Mouse (Mus musculus): ENCODE measurements around the gene Gdpd3. TPM values are rescaled to one million over a fixed set of nuclear protein-coding genes. Genes with fewer than 3 reads are reported as not detected.

Gdpd3 gene
- polyA plus RNA-seq, 1 experiment from 2014 or later, result 1.00 TPM

GRCm38 (mm10) chr7:126758539-126758938, 7.6 kb upstream of the Gdpd3 start:
- no peaks in the 10 kb centered on the region for H3K9me3 ChIP-seq (replicated peaks; ENCODE audit: control insufficient read depth, low read length)
- WGBS, result 73% methylated on average over 7 of the region's 7 CpGs

GRCm38 (mm10) chr7:126759050-126759671, 7.0 kb upstream of the Gdpd3 start, which contains the start of gene Mapk3:
Mapk3 (plus strand) TSS chr7:126759601.
- ATAC-seq (replicated peaks; ENCODE audit: extremely low read depth, insufficient read depth, low FRiP score), result peak; percentile 65
- peak within 1 kb of the TSS; percentile 79 for H3K4me3 ChIP-seq (ENCODE audit: low read length)
- no peaks in the 10 kb centered on the region for H3K9me3 ChIP-seq (replicated peaks; ENCODE audit: control insufficient read depth, low read length)
- WGBS, result 0% methylated on average over 24 of the region's 38 CpGs
- H3K9ac ChIP-seq (ENCODE audit: low read length), result peak within 1 kb of the TSS; percentile 92
- peak within 1 kb of the TSS; percentile 93 for H3K4me2 ChIP-seq (ENCODE audit: low read depth, low read length)
- no peaks in the 10 kb centered on the region for H3K27me3 ChIP-seq (ENCODE audit: control insufficient read depth, insufficient read depth, low read length)
- H3K36me3 ChIP-seq (ENCODE audit: control insufficient read depth, insufficient read depth), result peaks cover 7% of the 10 kb centered on the region; the same call in 1 of the 2 replicates
- peaks cover 30% of the 10 kb centered on the region for H3K4me1 ChIP-seq (ENCODE audit: control insufficient read depth, insufficient read depth, low read length)
- peak within 1 kb of the TSS; percentile 93 for H3K27ac ChIP-seq (ENCODE audit: low read length)

More at GRCm38 (mm10) chr7:126758539-126758938, 7.6 kb upstream of the Gdpd3 start:
- no peak overlapping the region for H3K4me2 ChIP-seq (ENCODE audit: low read depth, low read length)
- no peak overlapping the region for H3K9ac ChIP-seq (ENCODE audit: low read length)
- H3K4me1 ChIP-seq (ENCODE audit: control insufficient read depth, insufficient read depth, low read length), result peaks cover 30% of the 10 kb centered on the region
- no peaks in the 10 kb centered on the region for H3K27me3 ChIP-seq (ENCODE audit: control insufficient read depth, insufficient read depth, low read length)
- H3K27ac ChIP-seq (ENCODE audit: low read length), result no peak overlapping the region
- ATAC-seq (replicated peaks; ENCODE audit: extremely low read depth, insufficient read depth, low FRiP score), result no peak
- no peak overlapping the region for H3K4me3 ChIP-seq (ENCODE audit: low read length)
- peaks cover 5% of the 10 kb centered on the region; the same call in 1 of the 2 replicates for H3K36me3 ChIP-seq (ENCODE audit: control insufficient read depth, insufficient read depth)

GRCm38 (mm10) chr7:126759672-126760390, 6.3 kb upstream of the Gdpd3 start:
- H3K4me2 ChIP-seq (ENCODE audit: low read depth, low read length), result peak overlapping the region; percentile 93
- peak; percentile 23 for ATAC-seq (replicated peaks; ENCODE audit: extremely low read depth, insufficient read depth, low FRiP score)
- peaks cover 10% of the 10 kb centered on the region for H3K36me3 ChIP-seq (ENCODE audit: control insufficient read depth, insufficient read depth)
- peak overlapping the region; percentile 93 for H3K27ac ChIP-seq (ENCODE audit: low read length)
- peak overlapping the region; percentile 79 for H3K4me3 ChIP-seq (ENCODE audit: low read length)
- H3K9ac ChIP-seq (ENCODE audit: low read length), result peak overlapping the region; percentile 92
- H3K4me1 ChIP-seq (ENCODE audit: control insufficient read depth, insufficient read depth, low read length), result peaks cover 30% of the 10 kb centered on the region
- H3K27me3 ChIP-seq (ENCODE audit: control insufficient read depth, insufficient read depth, low read length), result no peaks in the 10 kb centered on the region
- WGBS, result 1% methylated on average over 21 of the region's 24 CpGs
- H3K9me3 ChIP-seq (replicated peaks; ENCODE audit: control insufficient read depth, low read length), result no peaks in the 10 kb centered on the region

- WGBS, result 27% methylated on average over 3 of the region's 3 CpGs
Measured at GRCm38 (mm10) chr7:126760391-126760802, 5.7 kb upstream of the Gdpd3 start.

GRCm38 (mm10) chr7:126760956-126761355, 5.2 kb upstream of the Gdpd3 start:
- H3K9me3 ChIP-seq (replicated peaks; ENCODE audit: control insufficient read depth, low read length), result no peaks in the 10 kb centered on the region
- no peak for ATAC-seq (replicated peaks; ENCODE audit: extremely low read depth, insufficient read depth, low FRiP score)
- peak overlapping the region; percentile 79 for H3K4me3 ChIP-seq (ENCODE audit: low read length)
- WGBS, result 52% methylated on average over 4 of the region's 4 CpGs
- peak overlapping the region; percentile 93 for H3K27ac ChIP-seq (ENCODE audit: low read length)
- H3K4me2 ChIP-seq (ENCODE audit: low read depth, low read length), result peak overlapping the region; percentile 93
- peak overlapping the region; percentile 92; the same call in 1 of the 2 replicates for H3K9ac ChIP-seq (ENCODE audit: low read length)
- peaks cover 14% of the 10 kb centered on the region for H3K36me3 ChIP-seq (ENCODE audit: control insufficient read depth, insufficient read depth)
- peaks cover 30% of the 10 kb centered on the region for H3K4me1 ChIP-seq (ENCODE audit: control insufficient read depth, insufficient read depth, low read length)
- no peaks in the 10 kb centered on the region for H3K27me3 ChIP-seq (ENCODE audit: control insufficient read depth, insufficient read depth, low read length)

More at GRCm38 (mm10) chr7:126760391-126760802, 5.7 kb upstream of the Gdpd3 start:
- Histone ChIP-seq H3K27me3 (ENCODE audit: control insufficient read depth, insufficient read depth, low read length) (no peaks in the 10 kb centered on the region), H3K9me3 (replicated peaks; ENCODE audit: control insufficient read depth, low read length) (no peaks in the 10 kb centered on the region), H3K4me3 (ENCODE audit: low read length) (peak overlapping the region; percentile 79), H3K36me3 (ENCODE audit: control insufficient read depth, insufficient read depth) (peaks cover 14% of the 10 kb centered on the region), H3K4me1 (ENCODE audit: control insufficient read depth, insufficient read depth, low read length) (peaks cover 30% of the 10 kb centered on the region), H3K27ac (ENCODE audit: low read length) (peak overlapping the region; percentile 93), H3K4me2 (ENCODE audit: low read depth, low read length) (peak overlapping the region; percentile 93), H3K9ac (ENCODE audit: low read length) (peak overlapping the region; percentile 92)
- ATAC-seq (replicated peaks; ENCODE audit: extremely low read depth, insufficient read depth, low FRiP score), result peak; percentile 63

GRCm38 (mm10) chr7:126761529-126762067, 4.5 kb upstream of the Gdpd3 start:
- peak overlapping the region; percentile 10; the same call in 1 of the 2 replicates for H3K9ac ChIP-seq (ENCODE audit: low read length)
- peak overlapping the region; percentile 79; the same call in 1 of the 2 replicates for H3K4me3 ChIP-seq (ENCODE audit: low read length)
- peaks cover 30% of the 10 kb centered on the region for H3K4me1 ChIP-seq (ENCODE audit: control insufficient read depth, insufficient read depth, low read length)
- H3K9me3 ChIP-seq (replicated peaks; ENCODE audit: control insufficient read depth, low read length), result no peaks in the 10 kb centered on the region
- 58% methylated on average over 6 of the region's 6 CpGs for WGBS
- no peaks in the 10 kb centered on the region for H3K27me3 ChIP-seq (ENCODE audit: control insufficient read depth, insufficient read depth, low read length)
- peak overlapping the region; percentile 93 for H3K4me2 ChIP-seq (ENCODE audit: low read depth, low read length)
- H3K27ac ChIP-seq (ENCODE audit: low read length), result peak overlapping the region; percentile 93
- H3K36me3 ChIP-seq (ENCODE audit: control insufficient read depth, insufficient read depth), result peaks cover 16% of the 10 kb centered on the region
- no peak for ATAC-seq (replicated peaks; ENCODE audit: extremely low read depth, insufficient read depth, low FRiP score)

GRCm38 (mm10) chr7:126762471-126763008, 3.6 kb upstream of the Gdpd3 start:
- Histone ChIP-seq H3K9me3 (replicated peaks; ENCODE audit: control insufficient read depth, low read length) (no peaks in the 10 kb centered on the region), H3K4me1 (ENCODE audit: control insufficient read depth, insufficient read depth, low read length) (peaks cover 30% of the 10 kb centered on the region), H3K4me3 (ENCODE audit: low read length) (no peak overlapping the region), H3K27ac (ENCODE audit: low read length) (peak overlapping the region; percentile 4; the same call in 1 of the 2 replicates), H3K36me3 (ENCODE audit: control insufficient read depth, insufficient read depth) (peaks cover 19% of the 10 kb centered on the region), H3K4me2 (ENCODE audit: low read depth, low read length) (peak overlapping the region; percentile 17; the same call in 1 of the 2 replicates), H3K9ac (ENCODE audit: low read length) (peak overlapping the region; percentile 11; the same call in 1 of the 2 replicates), H3K27me3 (ENCODE audit: control insufficient read depth, insufficient read depth, low read length) (no peaks in the 10 kb centered on the region)
- no peak for ATAC-seq (replicated peaks; ENCODE audit: extremely low read depth, insufficient read depth, low FRiP score)
- 45% methylated on average over 17 of the region's 17 CpGs for WGBS

GRCm38 (mm10) chr7:126765540-126765939, 594 bp upstream of the Gdpd3 start:
- no peak for ATAC-seq (replicated peaks; ENCODE audit: extremely low read depth, insufficient read depth, low FRiP score)
- H3K27me3 ChIP-seq (ENCODE audit: control insufficient read depth, insufficient read depth, low read length), result no peaks in the 10 kb centered on the region
- H3K4me3 ChIP-seq (ENCODE audit: low read length), result no peak overlapping the region
- H3K4me1 ChIP-seq (ENCODE audit: control insufficient read depth, insufficient read depth, low read length), result peaks cover 23% of the 10 kb centered on the region
- no peak overlapping the region for H3K9ac ChIP-seq (ENCODE audit: low read length)
- H3K27ac ChIP-seq (ENCODE audit: low read length), result no peak overlapping the region
- WGBS, result 86% methylated on average over 9 of the region's 9 CpGs
- no peaks in the 10 kb centered on the region for H3K9me3 ChIP-seq (replicated peaks; ENCODE audit: control insufficient read depth, low read length)
- H3K4me2 ChIP-seq (ENCODE audit: low read depth, low read length), result no peak overlapping the region
- peaks cover 24% of the 10 kb centered on the region for H3K36me3 ChIP-seq (ENCODE audit: control insufficient read depth, insufficient read depth)

Data from heart, embryonic 16.5 days (tissue).